Mouse (Mus musculus): ENCODE measurements around the gene Gm7879. TPM values are rescaled to one million over a fixed set of nuclear protein-coding genes. Genes with fewer than 3 reads are reported as not detected.

Gm7879 gene
- polyA plus RNA-seq (2014; fragmentation: Illumina TruSeq; extraction: RNeasy Lipid Tissue Mini Kit (QIAGEN cat#74804); ENCODE audit: low replicate concordance): 1.5 TPM

DNA sequence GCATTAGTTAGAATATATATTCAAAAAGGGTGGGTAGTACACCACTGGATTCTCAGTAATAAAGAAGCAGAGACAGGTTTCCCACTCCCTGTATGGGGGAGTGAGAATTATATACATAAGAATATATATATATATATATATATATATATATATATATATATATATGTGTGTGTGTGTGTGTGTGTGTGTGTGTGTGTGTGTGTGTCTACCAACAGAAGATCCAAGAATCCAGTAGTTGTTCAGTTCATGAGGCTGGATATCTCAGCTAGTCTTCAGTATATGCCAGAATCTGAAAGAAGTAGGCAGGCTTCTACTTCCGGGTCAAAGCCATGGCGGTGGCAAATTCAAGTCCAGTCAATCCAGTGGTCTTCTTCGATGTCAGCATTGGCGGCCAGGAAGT is at the start of gene Gm7879:
Gene Gm7879 (plus strand): TSS at position 301 of the 400 bp plus-strand sequence.

DNA sequence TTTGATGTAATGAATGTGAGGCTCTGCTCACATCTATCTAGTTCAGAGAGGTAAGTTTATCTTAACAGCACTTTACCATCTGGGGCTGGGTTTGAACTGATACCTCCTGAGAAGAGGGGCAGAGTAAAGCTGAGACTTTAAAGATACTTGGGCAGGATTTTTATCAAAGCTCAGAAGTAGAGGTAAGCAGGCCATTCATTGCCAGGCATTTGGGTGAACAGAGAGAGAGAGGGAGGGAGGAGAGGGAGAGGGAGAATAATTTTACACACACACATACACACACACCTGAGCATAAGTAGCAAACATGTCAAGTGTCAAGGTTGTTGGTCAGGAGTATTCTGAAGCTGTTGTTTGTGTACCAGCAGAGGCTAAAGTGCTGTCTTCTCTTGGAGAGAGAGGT is 44.7 kb upstream of the Gm7879 start, which contains the start of gene Cd38:
Gene Cd38 (plus strand): TSS at position 301 of the 400 bp plus-strand sequence.

Other genes starting within 250 kb of the Gm7879 start
- gene Bst1, start 94.3 kb upstream of the Gm7879 start, polyA plus RNA-seq (2014; fragmentation: Illumina TruSeq; extraction: RNeasy Lipid Tissue Mini Kit (QIAGEN cat#74804); ENCODE audit: low replicate concordance): 666 TPM
- gene Fbxl5, start 91.5 kb upstream of the Gm7879 start, polyA plus RNA-seq (2014; fragmentation: Illumina TruSeq; extraction: RNeasy Lipid Tissue Mini Kit (QIAGEN cat#74804); ENCODE audit: low replicate concordance): 336 TPM
- gene Cd38, start 44.6 kb upstream of the Gm7879 start, polyA plus RNA-seq (2014; fragmentation: Illumina TruSeq; extraction: RNeasy Lipid Tissue Mini Kit (QIAGEN cat#74804); ENCODE audit: low replicate concordance): 145 TPM
- 10.1 TPM for gene Fgfbp1, start 68.6 kb downstream of the Gm7879 start, polyA plus RNA-seq (2014; fragmentation: Illumina TruSeq; extraction: RNeasy Lipid Tissue Mini Kit (QIAGEN cat#74804); ENCODE audit: low replicate concordance)
- gene Prom1, start 188.9 kb downstream of the Gm7879 start, polyA plus RNA-seq (2014; fragmentation: Illumina TruSeq; extraction: RNeasy Lipid Tissue Mini Kit (QIAGEN cat#74804); ENCODE audit: low replicate concordance): 143 TPM

Data from small intestine, adult 10 weeks (tissue).